Mouse (Mus musculus): ENCODE results near the gene Metrnl.
"Not testable (repeated sequence)": the region's sequence is repeated elsewhere in the genome, so short reads cannot be mapped to it uniquely, and the experiment has no call there.

Gene Metrnl

DNA sequence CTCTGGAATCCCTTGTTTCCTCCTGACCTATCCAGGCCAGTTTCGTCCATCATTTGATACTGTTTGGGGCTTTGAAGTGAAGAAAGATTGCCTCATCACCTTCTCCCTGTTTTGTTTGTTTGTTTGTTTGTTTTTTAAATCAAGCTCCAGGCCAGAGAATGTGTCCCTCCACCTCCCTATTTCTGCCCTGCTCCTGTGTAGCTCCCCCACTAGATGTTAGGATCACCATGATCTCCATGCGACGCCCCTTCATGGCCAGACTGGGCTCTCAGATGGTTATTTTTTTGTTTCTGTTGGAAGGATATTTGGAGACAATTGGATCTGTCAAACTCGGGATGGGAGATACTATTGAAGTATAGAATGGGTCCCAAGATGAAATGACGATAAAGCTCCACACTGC, at the start of gene Metrnl:
Metrnl (plus strand) TSS at position 301 of the 400 bp plus-strand sequence.
- no peak for DNase-seq (ENCODE audit: low read depth, low spot score)

- DNase-seq (ENCODE audit: low read depth, low spot score) = no peak
These were observed 49.8 kb upstream of the Metrnl start for GRCm38 (mm10) chr11:121651556-121651955.

DNA sequence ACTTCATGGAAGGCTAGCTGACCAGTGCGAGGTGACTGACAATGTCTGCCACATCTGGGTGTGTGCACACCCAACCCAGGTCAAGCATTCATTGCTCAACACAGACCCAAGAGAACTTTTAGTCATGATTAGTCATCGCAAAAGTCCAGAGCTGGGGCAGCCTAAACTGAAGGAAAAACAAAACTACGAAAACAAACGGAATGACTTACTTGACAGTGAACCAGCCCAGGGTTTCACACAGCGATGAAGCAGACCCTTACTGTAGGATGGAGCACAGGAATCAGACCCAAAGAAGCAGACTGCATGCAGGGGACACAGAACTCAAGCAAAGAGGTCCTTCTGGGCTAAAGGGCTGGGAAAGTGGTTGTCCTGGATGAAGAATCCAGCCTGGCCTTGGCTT, 49.4 kb upstream of the Metrnl start:
- no peak for DNase-seq (ENCODE audit: low read depth, low spot score)

GRCm38 (mm10) chr11:121652547-121653305, 48.6 kb upstream of the Metrnl start:
- no peak for DNase-seq (ENCODE audit: low read depth, low spot score)

GRCm38 (mm10) chr11:121653631-121654030, 47.7 kb upstream of the Metrnl start:
- DNase-seq (ENCODE audit: low read depth, low spot score) = no peak

- no peak for DNase-seq (ENCODE audit: low read depth, low spot score)
These were observed 46.9 kb upstream of the Metrnl start for GRCm38 (mm10) chr11:121654406-121654945.

DNA sequence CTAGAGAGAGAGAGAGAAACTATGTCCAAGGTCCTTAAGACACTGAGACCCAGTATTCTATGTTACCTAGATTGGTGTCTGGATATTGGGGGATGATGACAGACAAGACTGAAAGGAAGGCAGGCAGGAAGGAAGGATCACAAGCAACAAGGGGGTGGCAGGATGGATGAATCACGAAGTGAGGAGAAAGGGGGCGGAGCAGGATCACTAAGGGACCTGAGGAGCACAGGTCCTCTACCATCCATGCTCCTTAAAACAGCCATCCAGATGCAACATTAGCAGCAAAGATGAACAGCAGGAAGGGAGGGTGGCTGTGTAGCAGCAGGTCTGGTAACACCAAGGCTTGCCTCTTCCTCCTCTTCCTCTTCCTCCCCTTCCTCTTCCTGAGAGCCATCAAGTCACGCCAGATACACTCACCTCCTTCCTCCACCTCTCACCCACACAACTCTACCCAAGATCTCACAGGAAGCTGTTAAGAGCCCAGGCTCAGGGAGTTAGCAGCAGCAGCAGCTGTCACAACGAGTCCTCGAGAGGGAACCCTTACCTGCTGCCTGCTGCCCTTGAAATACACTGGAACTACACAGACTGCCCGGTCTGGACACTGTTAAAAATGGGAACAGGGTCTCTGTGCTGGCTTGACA, 46.1 kb upstream of the Metrnl start:
- no peak for DNase-seq (ENCODE audit: low read depth, low spot score)

GRCm38 (mm10) chr11:121655807-121656511, 45.4 kb upstream of the Metrnl start:
- no peak for DNase-seq (ENCODE audit: low read depth, low spot score)

DNA sequence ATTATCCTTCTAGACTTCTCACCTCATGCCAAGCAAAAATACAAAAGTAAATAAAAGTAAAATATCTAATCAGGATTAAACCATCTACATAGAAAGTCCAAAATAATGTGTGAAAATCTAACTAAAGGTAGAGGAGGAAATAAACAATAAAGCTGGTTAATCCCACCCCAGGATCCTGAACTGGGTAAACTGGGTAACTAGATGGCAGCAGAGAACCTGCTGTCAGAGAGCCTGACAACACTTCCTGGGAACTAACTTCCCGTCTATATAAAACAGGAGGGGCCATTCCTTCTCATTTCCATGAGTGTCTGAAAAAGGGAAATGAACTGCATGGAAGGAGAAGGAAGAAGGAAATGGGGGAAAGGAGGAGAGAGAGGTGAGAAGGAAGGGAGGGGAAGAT, 43.2 kb upstream of the Metrnl start:
- DNase-seq (ENCODE audit: low read depth, low spot score) = no peak

DNA sequence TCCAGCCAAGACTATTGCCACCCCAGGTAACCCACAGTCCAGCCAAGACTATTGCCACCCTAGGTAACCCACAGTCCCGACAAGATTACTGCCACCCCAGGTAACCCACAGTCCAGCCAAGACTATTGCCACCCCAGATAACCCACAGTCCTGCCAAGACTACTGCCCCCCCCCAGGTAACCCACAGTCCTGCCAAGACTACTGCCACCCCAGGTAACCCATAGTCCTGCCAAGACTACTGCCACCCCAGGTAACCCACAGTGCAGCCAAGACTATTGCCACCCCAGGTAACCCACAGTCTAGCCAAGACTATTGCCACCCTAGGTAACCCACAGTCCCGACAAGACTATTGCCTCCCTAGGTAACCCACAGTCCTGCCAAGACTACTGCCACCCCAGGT, 40.7 kb upstream of the Metrnl start:
- DNase-seq (ENCODE audit: low read depth, low spot score) = not testable (repeated sequence)

DNA sequence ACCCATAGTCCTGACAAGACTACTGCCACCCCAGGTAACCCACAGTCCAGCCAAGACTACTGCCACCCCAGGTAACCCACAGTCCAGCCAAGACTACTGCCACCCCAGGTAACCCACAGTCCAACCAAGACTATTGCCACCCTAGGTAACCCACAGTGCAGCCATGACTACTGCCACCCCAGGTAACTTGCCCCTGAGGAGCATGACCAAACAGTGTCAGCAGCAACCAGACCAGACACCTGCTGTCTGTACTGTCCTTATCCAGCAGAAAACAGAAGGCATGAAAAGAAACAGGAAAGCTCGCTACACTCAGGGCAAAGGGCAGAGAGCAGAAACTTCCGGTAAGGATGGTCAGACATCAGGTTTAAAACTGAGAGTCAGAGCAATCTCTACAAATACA, 40.2 kb upstream of the Metrnl start:
- DNase-seq (ENCODE audit: low read depth, low spot score) = no peak

DNA sequence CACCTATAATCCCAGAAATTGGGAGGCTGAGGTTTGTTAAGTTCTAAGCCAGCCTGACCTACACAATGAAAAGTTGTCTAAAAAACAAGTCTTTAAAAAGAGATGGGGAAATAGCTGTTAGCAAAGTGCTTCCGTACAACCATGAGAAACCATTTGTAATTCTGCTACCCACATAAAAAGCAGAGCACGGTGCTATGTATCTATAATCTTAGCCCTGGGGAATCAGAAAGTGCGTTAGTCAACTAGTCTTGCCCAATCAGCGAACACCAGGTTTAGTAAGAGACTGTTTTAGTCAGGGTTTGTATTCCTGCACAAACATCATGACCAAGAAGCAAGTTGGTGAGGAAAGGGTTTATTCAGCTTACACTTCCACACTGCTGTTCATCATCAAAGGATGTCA, 33.8 kb upstream of the Metrnl start:
- no peak for DNase-seq (ENCODE audit: low read depth, low spot score)

DNA sequence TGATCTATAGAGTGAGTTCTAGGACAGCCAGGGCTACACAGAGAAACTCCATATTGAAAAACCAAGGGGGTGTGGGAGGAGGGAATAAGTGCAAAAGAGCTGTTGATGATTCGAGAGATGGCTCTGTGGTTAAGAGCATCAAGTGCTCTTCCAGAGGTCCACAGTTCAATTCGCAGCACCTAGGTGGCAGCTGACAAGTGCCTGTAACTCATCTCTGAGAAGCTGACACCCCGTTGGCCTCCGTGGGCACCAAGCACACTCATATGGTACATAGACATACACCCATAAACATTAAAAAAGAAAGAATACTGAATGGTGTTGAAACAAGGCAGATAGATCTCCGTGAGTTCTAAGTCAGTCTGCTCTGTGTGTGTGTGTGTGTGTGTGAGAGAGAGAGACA, 32.6 kb upstream of the Metrnl start:
- no peak for DNase-seq (ENCODE audit: low read depth, low spot score)

GRCm38 (mm10) chr11:121670926-121671325, 30.4 kb upstream of the Metrnl start:
- no peak for DNase-seq (ENCODE audit: low read depth, low spot score)

DNA sequence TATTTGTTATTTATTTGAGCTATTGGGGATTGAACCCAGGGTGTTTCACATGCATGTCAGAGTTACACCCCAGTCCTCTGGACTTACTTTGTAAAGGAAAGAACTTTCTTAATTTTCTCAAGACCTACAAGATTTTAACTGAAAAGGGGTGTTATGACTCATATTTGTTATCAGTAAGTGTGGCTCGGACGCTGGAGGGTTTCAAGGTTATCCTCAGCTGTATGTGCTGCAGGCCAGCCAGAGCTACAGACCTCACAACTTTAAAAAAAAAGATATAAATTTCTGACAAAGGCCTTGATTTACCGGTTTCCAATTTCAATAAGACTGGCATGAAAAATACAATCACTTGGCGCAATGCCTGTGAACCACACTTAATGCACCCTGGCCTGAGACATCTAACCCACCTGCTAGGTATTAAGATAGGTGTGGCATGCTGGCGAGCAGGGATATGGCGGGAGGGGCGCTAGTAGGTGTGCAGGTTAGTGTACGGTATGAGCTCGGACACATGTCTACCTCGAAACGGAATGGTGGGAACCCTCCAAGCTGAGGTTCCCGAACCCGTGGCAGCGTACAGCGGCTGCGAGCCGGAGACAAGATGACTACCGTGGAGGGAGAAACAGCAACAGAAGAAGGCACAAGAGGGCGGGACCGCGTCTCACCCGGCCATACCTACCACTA, 28.9 kb upstream of the Metrnl start:
- DNase-seq (ENCODE audit: low read depth, low spot score) = no peak

DNA sequence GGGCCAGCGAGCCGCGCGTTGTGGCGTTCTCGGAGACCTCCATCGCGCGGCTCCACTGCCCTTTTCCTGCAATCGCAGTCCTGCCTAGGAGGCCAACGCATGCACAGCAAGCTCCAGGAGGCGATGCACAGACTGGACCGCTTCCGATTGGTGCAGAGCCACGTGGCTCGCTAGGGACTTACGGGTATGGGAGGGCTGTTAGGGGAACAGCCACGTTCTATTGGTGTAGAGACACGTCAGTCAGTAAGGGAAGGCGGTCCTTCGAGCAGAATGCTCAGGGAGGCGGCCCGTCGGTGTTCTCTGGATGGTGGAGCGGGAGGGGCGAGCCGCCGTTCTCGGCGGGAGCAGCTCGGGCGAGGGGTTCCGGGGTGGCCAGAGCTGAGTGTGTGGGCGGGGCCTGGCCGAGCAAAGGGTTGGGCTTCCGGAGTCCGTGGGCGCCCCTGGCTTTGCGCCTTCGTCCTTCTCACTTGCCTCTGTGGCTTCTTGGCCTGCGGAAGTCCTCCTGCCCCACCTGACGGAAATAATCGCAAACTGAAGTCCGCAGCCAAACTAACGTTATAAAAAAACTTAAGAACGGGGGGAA, 28.3 kb upstream of the Metrnl start, which contains the start of gene B3gntl1:
B3gntl1 (minus strand) TSS at position 164 of the 583 bp plus-strand sequence.
- peak; percentile 100 for DNase-seq (ENCODE audit: low read depth, low spot score)

DNA sequence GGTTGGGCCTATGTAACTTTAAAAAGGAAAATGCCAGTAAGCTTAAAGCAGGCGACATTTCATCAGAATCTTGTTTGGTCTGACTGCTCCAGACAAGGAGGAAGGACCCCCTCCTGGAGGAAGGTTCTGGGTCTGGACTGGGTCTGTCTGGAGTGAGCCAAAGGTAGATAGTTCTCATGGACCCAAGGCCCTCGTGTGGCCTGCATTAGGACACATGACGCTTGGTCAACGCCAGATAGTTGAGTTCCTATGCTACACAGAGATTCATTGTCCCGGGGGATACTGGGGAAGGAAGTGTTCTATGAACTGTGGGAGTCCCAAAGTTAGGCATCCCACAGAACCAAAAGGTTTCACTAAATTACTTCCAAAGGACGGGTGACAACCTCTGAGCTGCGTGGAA, 27.7 kb upstream of the Metrnl start:
- DNase-seq (ENCODE audit: low read depth, low spot score) = no peak

DNA sequence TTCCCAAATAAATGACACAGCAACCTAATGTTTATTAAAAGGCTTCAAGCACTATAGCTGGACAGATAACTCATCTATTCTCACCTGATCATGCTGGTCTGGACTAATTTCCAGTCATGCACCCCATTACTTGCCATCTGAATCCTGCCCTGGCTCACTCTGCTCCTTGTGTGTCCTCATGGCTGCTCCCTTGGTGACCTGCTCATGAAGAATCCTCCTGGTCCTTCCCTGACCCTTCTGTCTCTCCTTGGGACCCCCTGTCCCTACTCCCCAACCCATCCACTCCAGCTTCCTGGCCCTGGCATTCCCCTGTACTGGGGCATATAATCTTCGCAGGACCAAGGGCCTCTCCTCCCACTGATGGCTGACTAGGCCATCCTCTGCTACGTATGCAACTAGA, 24.5 kb upstream of the Metrnl start:
- DNase-seq (ENCODE audit: low read depth, low spot score) = no peak

- DNase-seq (ENCODE audit: low read depth, low spot score) = no peak
These were observed 21.8 kb upstream of the Metrnl start for GRCm38 (mm10) chr11:121679581-121679980.

- no peak for DNase-seq (ENCODE audit: low read depth, low spot score)
These were observed 20.6 kb upstream of the Metrnl start for GRCm38 (mm10) chr11:121680750-121681149.

- DNase-seq (ENCODE audit: low read depth, low spot score) = no peak
These were observed 18.1 kb upstream of the Metrnl start for GRCm38 (mm10) chr11:121683243-121683642.

Measured in telencephalon, adult 2 months (tissue).